Mouse (Mus musculus) kidney, adult 2 months (tissue): ENCODE data around the gene Syt1. TPM values are rescaled to one million over a fixed set of nuclear protein-coding genes. Genes with fewer than 3 reads are reported as not detected.

Experiments
- DNase-seq: peaks from one replicate; pipeline ENCODE4 v3.0.0; 2021
- H3K27ac ChIP-seq: fragments of 200-500 bp; 2 replicates; pipeline ENCODE4 v1.5.1; 2012; ENCODE audit warnings: low read depth, low read length, control low read depth, inconsistent platforms; ENCODE audit not compliant: insufficient read depth
- H3K27me3 ChIP-seq: fragments of 200-500 bp; replicated peaks from 2 replicates; pipeline ENCODE4 v1.6.1; 2012; ENCODE audit warnings: mild to moderate bottlenecking, moderate library complexity, low read length, inconsistent platforms; ENCODE audit not compliant: control insufficient read depth, insufficient read depth
- H3K36me3 ChIP-seq: fragments of 200-500 bp; 2 replicates; pipeline ENCODE4 v1.6.1; 2012; ENCODE audit warnings: mild to moderate bottlenecking, moderate library complexity, low read length, inconsistent platforms; ENCODE audit not compliant: control insufficient read depth, insufficient read depth
- H3K4me1 ChIP-seq: fragments of 200-500 bp; 2 replicates; pipeline ENCODE4 v1.6.1; 2011; ENCODE audit warnings: low read length; ENCODE audit not compliant: control insufficient read depth, insufficient read depth
- H3K4me3 ChIP-seq: fragments of 200-500 bp; 2 replicates; pipeline ENCODE4 v1.5.1; 2011; ENCODE audit warnings: mild to moderate bottlenecking, low read depth, low read length, control low read depth; ENCODE audit not compliant: insufficient read depth
- CTCF ChIP-seq: fragments of 200-500 bp; conservative IDR thresholded peaks from 2 replicates; pipeline ENCODE4 v1.5.1; 2011; ENCODE audit warnings: low read depth, mild to moderate bottlenecking, control low read depth, low read length, moderate library complexity, mixed read lengths; ENCODE audit not compliant: insufficient read depth, insufficient read length
- POLR2A ChIP-seq: fragments of 200-500 bp; IDR thresholded peaks from one replicate; pipeline ENCODE4 v1.6.1; 2011; ENCODE audit warnings: low read depth, low read length, control low read depth
- WGBS: fragments of 180-500 bp; shearing (Covaris S2); methylation state at CpG from one replicate; pipeline ENCODE4 v1.1.7; 2018; 5-methylcytosine and 5-hydroxymethylcytosine counted together
- polyA plus RNA-seq: library from polyadenylated mRNA; depleted of rRNA; stranded (reverse); fragments of >200 nt; gene quantifications from 2 replicates; pipeline ENCODE4 v1.2.3, GENCODE M21; 2012

The Syt1 gene
- polyA plus RNA-seq, 1 experiment = 1.0 TPM

- TF ChIP-seq POLR2A (no peak), CTCF (no peak)
- H3K4me1 ChIP-seq = no peaks in the 10 kb centered on the region
- H3K36me3 ChIP-seq = no peaks in the 10 kb centered on the region
- no peak overlapping the region for H3K4me3 ChIP-seq
- H3K27me3 ChIP-seq = no peaks in the 10 kb centered on the region
- H3K27ac ChIP-seq = no peak overlapping the region
- WGBS = 20% methylated on average over 8 of the region's 8 CpGs
- DNase-seq = no peak
Measured at GRCm38 (mm10) chr10:108652831-108653230, 358.0 kb downstream of the Syt1 start.

- no peaks in the 10 kb centered on the region for H3K27me3 ChIP-seq
- H3K4me1 ChIP-seq = no peaks in the 10 kb centered on the region
- no peak overlapping the region for H3K4me3 ChIP-seq
- TF ChIP-seq POLR2A = no peak
- TF ChIP-seq CTCF = no peak
- no peak for DNase-seq
- H3K36me3 ChIP-seq = no peaks in the 10 kb centered on the region
- no peak overlapping the region for H3K27ac ChIP-seq
- WGBS = 87% methylated on average over 8 of the region's 8 CpGs
Measured at GRCm38 (mm10) chr10:108652066-108652465, 358.7 kb downstream of the Syt1 start.

GRCm38 (mm10) chr10:108649174-108649573, 361.6 kb downstream of the Syt1 start:
- H3K27ac ChIP-seq = no peak overlapping the region
- no peak overlapping the region for H3K4me3 ChIP-seq
- TF ChIP-seq POLR2A = no peak
- no peak for TF ChIP-seq CTCF
- no peaks in the 10 kb centered on the region for H3K36me3 ChIP-seq
- no peak for DNase-seq
- no peaks in the 10 kb centered on the region for H3K4me1 ChIP-seq
- 62% methylated on average over 7 of the region's 7 CpGs for WGBS
- H3K27me3 ChIP-seq = no peaks in the 10 kb centered on the region

- Histone ChIP-seq H3K4me1 (no peaks in the 10 kb centered on the region), H3K4me3 (no peak overlapping the region), H3K27me3 (no peaks in the 10 kb centered on the region), H3K27ac (no peak overlapping the region), H3K36me3 (no peaks in the 10 kb centered on the region)
- DNase-seq = no peak
- TF ChIP-seq POLR2A (no peak), CTCF (no peak)
- 64% methylated on average over 5 of the region's 5 CpGs for WGBS
Measured at GRCm38 (mm10) chr10:108643915-108644314, 366.9 kb downstream of the Syt1 start.

GRCm38 (mm10) chr10:108638095-108638494, 372.7 kb downstream of the Syt1 start:
- no peak overlapping the region for H3K4me3 ChIP-seq
- WGBS = 64% methylated on average over 5 of the region's 5 CpGs
- no peak for DNase-seq
- H3K4me1 ChIP-seq = no peaks in the 10 kb centered on the region
- H3K27ac ChIP-seq = no peak overlapping the region
- TF ChIP-seq CTCF (no peak), POLR2A (no peak)
- no peaks in the 10 kb centered on the region for H3K36me3 ChIP-seq
- no peaks in the 10 kb centered on the region for H3K27me3 ChIP-seq

GRCm38 (mm10) chr10:108636086-108636485, 374.7 kb downstream of the Syt1 start:
- Histone ChIP-seq H3K4me3 (no peak overlapping the region), H3K4me1 (no peaks in the 10 kb centered on the region), H3K36me3 (no peaks in the 10 kb centered on the region), H3K27ac (no peak overlapping the region), H3K27me3 (no peaks in the 10 kb centered on the region)
- 77% methylated on average over 7 of the region's 7 CpGs for WGBS
- DNase-seq = no peak
- no peak for TF ChIP-seq POLR2A
- no peak for TF ChIP-seq CTCF

- Histone ChIP-seq H3K27me3 (no peaks in the 10 kb centered on the region), H3K4me3 (no peak overlapping the region), H3K27ac (no peak overlapping the region), H3K4me1 (no peaks in the 10 kb centered on the region), H3K36me3 (no peaks in the 10 kb centered on the region)
- TF ChIP-seq CTCF (no peak), POLR2A (no peak)
- 83% methylated on average over 4 of the region's 4 CpGs for WGBS
- DNase-seq = no peak
Measured at GRCm38 (mm10) chr10:108635616-108636015, 375.2 kb downstream of the Syt1 start.

GRCm38 (mm10) chr10:108630841-108631240, 379.9 kb downstream of the Syt1 start:
- Histone ChIP-seq H3K4me1 (no peaks in the 10 kb centered on the region), H3K27ac (no peak overlapping the region), H3K4me3 (no peak overlapping the region), H3K27me3 (no peaks in the 10 kb centered on the region), H3K36me3 (no peaks in the 10 kb centered on the region)
- 90% methylated on average over 8 of the region's 8 CpGs for WGBS
- DNase-seq = no peak
- no peak for TF ChIP-seq CTCF
- TF ChIP-seq POLR2A = no peak
